Mouse (Mus musculus) lung, adult 2 months (tissue): ENCODE results near the gene Slc25a27.

Experiments
- CTCF ChIP-seq: fragments of 200-500 bp; IDR thresholded peaks from 2 replicates; pipeline ENCODE4 v1.5.1; 2011; ENCODE audit warnings: mild to moderate bottlenecking, low read length, control low read depth; ENCODE audit not compliant: insufficient read depth
- POLR2A ChIP-seq: fragments of 200-500 bp; IDR thresholded peaks from 2 replicates; pipeline ENCODE4 v1.6.1; 2011; ENCODE audit warnings: low read depth, mild to moderate bottlenecking, control low read depth, low read length, borderline replicate concordance; ENCODE audit errors: extremely low read depth

GRCm38 (mm10) chr17:43671907-43672306, 4.9 kb upstream of the Slc25a27 start:
- TF ChIP-seq CTCF (no peak), POLR2A (no peak)
